Mouse (Mus musculus): ENCODE results near the gene Gan. TPM values are rescaled to one million over a fixed set of nuclear protein-coding genes. Genes with fewer than 3 reads are reported as not detected.

Gan gene
- polyA plus RNA-seq, 1 experiment from 2014 or later: 1.3 TPM

GRCm38 (mm10) chr8:117177236-117177635 is 19.3 kb downstream of the Gan start:
- Histone ChIP-seq H3K27me3 (no peaks in the 10 kb centered on the region), H3K4me3 (replicated peaks) (no peak overlapping the region), H3K9me3 (replicated peaks) (no peaks in the 10 kb centered on the region), H3K4me1 (replicated peaks) (peaks cover 6% of the 10 kb centered on the region), H3K4me2 (no peak overlapping the region), H3K9ac (no peak overlapping the region), H3K27ac (no peak overlapping the region), H3K36me3 (peaks cover 5% of the 10 kb centered on the region; the same call in 1 of the 2 replicates)
- ATAC-seq (ENCODE audit: low read depth) (no peak), DNase-seq (no peak)
- 84% methylated on average over 7 of the region's 7 CpGs for WGBS (ENCODE audit: insufficient replicate concordance)

DNA sequence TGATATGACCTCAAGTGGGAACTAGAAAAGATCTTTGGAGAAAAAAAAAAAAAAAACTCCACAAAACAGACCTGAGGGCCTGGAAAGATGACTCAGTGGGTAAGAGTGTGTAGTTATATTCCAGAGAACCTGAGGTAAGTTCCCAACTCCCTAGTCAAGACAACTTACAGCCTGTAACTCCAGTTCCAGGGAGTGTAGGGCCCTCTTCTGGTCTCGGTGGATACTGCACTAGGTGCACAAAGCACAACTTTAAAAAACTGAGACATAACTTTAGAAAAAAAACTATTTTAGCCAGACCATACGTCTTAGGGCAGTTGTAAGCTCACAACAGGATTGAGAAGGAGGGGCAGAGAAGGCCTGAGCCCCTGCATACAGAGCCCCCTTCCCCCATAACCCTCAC is 20.1 kb downstream of the Gan start:
- Histone ChIP-seq H3K27ac (no peak overlapping the region), H3K4me3 (replicated peaks) (no peak overlapping the region), H3K36me3 (peaks cover 5% of the 10 kb centered on the region; the same call in 1 of the 2 replicates), H3K4me2 (no peak overlapping the region), H3K27me3 (no peaks in the 10 kb centered on the region), H3K4me1 (replicated peaks) (no peaks in the 10 kb centered on the region; the same call in 1 of the 2 replicates), H3K9ac (no peak overlapping the region), H3K9me3 (replicated peaks) (no peaks in the 10 kb centered on the region)
- WGBS (ENCODE audit: insufficient replicate concordance): 71% methylated on average over 2 of the region's 2 CpGs
- no peak for ATAC-seq (ENCODE audit: low read depth)
- no peak for DNase-seq

DNA sequence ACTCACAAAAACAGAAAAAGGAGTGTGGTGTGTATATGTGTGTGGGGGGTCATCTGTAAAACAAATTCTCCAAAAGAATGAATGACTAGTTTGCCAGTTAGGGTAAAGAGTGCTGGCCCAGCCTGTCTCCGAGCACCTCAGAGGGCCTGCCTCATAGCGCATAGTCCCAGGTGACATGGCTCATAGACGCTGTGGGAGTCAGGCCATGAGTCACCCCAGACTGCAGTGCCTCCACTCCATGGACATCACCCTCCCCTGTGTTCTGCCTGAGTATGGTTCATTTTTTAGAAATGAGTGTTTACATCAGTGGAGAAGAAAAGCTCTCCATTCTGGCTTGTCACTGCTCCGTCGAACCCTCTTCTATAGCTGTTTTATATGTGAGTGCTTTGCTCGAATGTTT is 20.7 kb downstream of the Gan start:
- Histone ChIP-seq H3K27ac (no peak overlapping the region), H3K9ac (no peak overlapping the region), H3K4me1 (replicated peaks) (no peaks in the 10 kb centered on the region), H3K36me3 (peaks cover 8% of the 10 kb centered on the region; the same call in 1 of the 2 replicates), H3K9me3 (replicated peaks) (no peaks in the 10 kb centered on the region), H3K4me2 (no peak overlapping the region), H3K27me3 (no peaks in the 10 kb centered on the region), H3K4me3 (replicated peaks) (no peak overlapping the region)
- no peak for ATAC-seq (ENCODE audit: low read depth)
- DNase-seq: no peak
- WGBS (ENCODE audit: insufficient replicate concordance): 85% methylated on average over 6 of the region's 6 CpGs

DNA sequence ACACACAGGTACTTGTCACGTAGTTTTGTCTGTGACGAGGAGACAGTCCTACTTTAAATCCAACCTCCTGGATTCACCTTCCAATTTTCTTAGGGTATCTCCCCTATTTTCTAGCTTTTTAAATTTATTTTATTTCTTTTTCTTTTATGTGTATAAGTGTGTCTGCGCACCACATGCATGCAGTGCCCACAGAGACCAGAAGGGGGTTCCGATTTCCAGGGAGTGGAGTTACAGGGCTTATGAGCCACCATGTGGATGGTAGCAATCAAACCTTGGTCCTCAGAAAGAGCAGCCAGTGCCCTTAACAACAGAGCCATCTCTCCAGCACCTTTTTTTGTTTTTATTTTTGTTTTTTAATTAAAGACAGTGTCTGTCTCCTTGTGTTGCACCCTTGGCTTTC is 24.8 kb downstream of the Gan start:
- whole genome bisulfite sequencing (ENCODE audit: insufficient replicate concordance): 88% methylated on average over 4 of the region's 4 CpGs
- H3K27me3 ChIP-seq: no peaks in the 10 kb centered on the region
- H3K9me3 ChIP-seq (replicated peaks): no peaks in the 10 kb centered on the region
- H3K9ac ChIP-seq: no peak overlapping the region
- H3K4me3 ChIP-seq (replicated peaks): no peak overlapping the region
- no peaks in the 10 kb centered on the region for H3K4me1 ChIP-seq (replicated peaks)
- H3K4me2 ChIP-seq: no peak overlapping the region
- ATAC-seq (ENCODE audit: low read depth) (no peak), DNase-seq (no peak)
- H3K27ac ChIP-seq: no peak overlapping the region
- H3K36me3 ChIP-seq: peaks cover 22% of the 10 kb centered on the region

DNA sequence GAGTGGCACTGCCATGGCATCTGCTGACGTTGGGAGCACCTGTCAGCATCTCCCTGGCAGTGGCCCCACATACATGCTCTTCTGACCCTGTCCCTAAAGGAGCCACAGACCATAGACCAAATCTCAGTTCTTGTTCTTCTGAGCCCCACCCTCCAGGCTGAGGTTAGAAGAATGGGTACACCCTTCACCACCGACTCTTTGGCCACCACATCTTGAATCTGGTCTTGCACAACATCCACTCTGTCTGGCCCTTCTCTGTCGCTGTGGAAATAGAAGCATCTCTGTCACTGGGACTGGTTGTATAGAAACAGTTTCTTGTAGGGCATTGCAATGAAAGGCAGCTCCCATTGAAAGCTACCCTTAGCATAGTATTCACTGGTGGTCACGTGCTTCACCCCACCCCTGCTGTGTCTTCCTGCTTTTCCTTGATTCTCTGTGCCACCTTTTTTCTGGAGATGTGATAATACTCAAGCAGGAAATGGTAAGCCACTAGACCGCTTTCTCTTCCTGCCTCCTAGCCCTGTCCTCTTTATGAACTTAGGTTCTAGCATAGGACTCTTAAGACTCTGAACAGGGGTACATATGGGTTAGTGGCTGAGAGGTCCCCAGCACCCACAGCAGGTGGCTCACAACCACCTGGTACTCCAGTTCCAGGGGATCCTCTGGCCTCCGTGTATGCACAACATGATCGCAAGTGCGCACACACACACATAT is 25.9 kb downstream of the Gan start:
- no peaks in the 10 kb centered on the region for H3K9me3 ChIP-seq (replicated peaks)
- ATAC-seq (ENCODE audit: low read depth) (no peak), DNase-seq (no peak)
- H3K27me3 ChIP-seq: no peaks in the 10 kb centered on the region
- H3K9ac ChIP-seq: no peak overlapping the region
- H3K4me3 ChIP-seq (replicated peaks): no peak overlapping the region
- 77% methylated on average over 8 of the region's 8 CpGs for WGBS (ENCODE audit: insufficient replicate concordance)
- no peak overlapping the region for H3K4me2 ChIP-seq
- H3K36me3 ChIP-seq: peaks cover 33% of the 10 kb centered on the region
- no peaks in the 10 kb centered on the region for H3K4me1 ChIP-seq (replicated peaks)
- no peak overlapping the region for H3K27ac ChIP-seq

GRCm38 (mm10) chr8:117194355-117194754 is 36.4 kb downstream of the Gan start:
- no peak for DNase-seq
- Histone ChIP-seq H3K9ac (no peak overlapping the region), H3K27ac (no peak overlapping the region), H3K9me3 (replicated peaks) (no peaks in the 10 kb centered on the region), H3K4me2 (no peak overlapping the region), H3K4me1 (replicated peaks) (peaks cover 33% of the 10 kb centered on the region), H3K4me3 (replicated peaks) (no peak overlapping the region), H3K27me3 (no peaks in the 10 kb centered on the region), H3K36me3 (peaks cover 81% of the 10 kb centered on the region)
- 85% methylated on average over 4 of the region's 4 CpGs for WGBS (ENCODE audit: insufficient replicate concordance)
- no peak for ATAC-seq (ENCODE audit: low read depth)

- H3K4me1 ChIP-seq (replicated peaks): peaks cover 55% of the 10 kb centered on the region
- no peak overlapping the region for H3K4me3 ChIP-seq (replicated peaks)
- H3K27ac ChIP-seq: peak overlapping the region; percentile 100
- no peaks in the 10 kb centered on the region for H3K9me3 ChIP-seq (replicated peaks)
- no peak overlapping the region for H3K9ac ChIP-seq
- ATAC-seq (ENCODE audit: low read depth) (peak; percentile 61), DNase-seq (peak; percentile 72)
- H3K36me3 ChIP-seq: peaks cover 68% of the 10 kb centered on the region
- H3K4me2 ChIP-seq: peak overlapping the region; percentile 67; the same call in 1 of the 2 replicates
- 65% methylated on average over 4 of the region's 4 CpGs for WGBS (ENCODE audit: insufficient replicate concordance)
- no peaks in the 10 kb centered on the region for H3K27me3 ChIP-seq
These were observed 38.7 kb downstream of the Gan start for GRCm38 (mm10) chr8:117196593-117196992.

DNA sequence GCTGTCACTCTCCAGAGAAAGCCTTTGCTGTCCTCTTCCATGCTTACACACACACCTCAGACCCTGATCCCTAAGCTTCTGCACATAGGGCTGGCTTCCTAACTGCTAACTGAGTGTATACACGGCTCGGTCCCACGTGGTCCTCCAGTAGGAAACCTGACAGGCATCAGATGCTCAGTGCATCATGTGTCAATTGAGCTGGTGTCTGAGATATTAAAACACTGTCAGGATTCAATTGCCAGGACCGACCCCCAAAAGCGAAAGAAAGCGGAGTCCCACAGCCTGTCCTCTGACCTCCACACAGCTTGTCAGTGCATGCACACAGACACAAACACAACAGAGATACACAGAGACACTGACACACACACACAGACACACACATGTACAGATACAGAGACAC is 39.6 kb downstream of the Gan start:
- DNase-seq (no peak), ATAC-seq (ENCODE audit: low read depth) (no peak)
- H3K9me3 ChIP-seq (replicated peaks): no peaks in the 10 kb centered on the region
- WGBS (ENCODE audit: insufficient replicate concordance): 88% methylated on average over 6 of the region's 6 CpGs
- H3K4me1 ChIP-seq (replicated peaks): peaks cover 65% of the 10 kb centered on the region
- H3K27ac ChIP-seq: peak overlapping the region; percentile 100
- peak overlapping the region; percentile 75 for H3K9ac ChIP-seq
- H3K4me2 ChIP-seq: peak overlapping the region; percentile 67
- peaks cover 68% of the 10 kb centered on the region for H3K36me3 ChIP-seq
- no peaks in the 10 kb centered on the region for H3K27me3 ChIP-seq
- H3K4me3 ChIP-seq (replicated peaks): peak overlapping the region; percentile 40

GRCm38 (mm10) chr8:117198141-117198935 is 40.4 kb downstream of the Gan start:
- H3K4me2 ChIP-seq: peak overlapping the region; percentile 67
- peaks cover 65% of the 10 kb centered on the region for H3K36me3 ChIP-seq
- 19% methylated on average over 20 of the region's 20 CpGs for WGBS (ENCODE audit: insufficient replicate concordance)
- H3K4me1 ChIP-seq (replicated peaks): peaks cover 70% of the 10 kb centered on the region
- H3K4me3 ChIP-seq (replicated peaks): peak overlapping the region; percentile 40
- ATAC-seq (ENCODE audit: low read depth) (peak; percentile 76), DNase-seq (peak; percentile 81)
- peak overlapping the region; percentile 100 for H3K27ac ChIP-seq
- no peaks in the 10 kb centered on the region for H3K27me3 ChIP-seq
- no peaks in the 10 kb centered on the region for H3K9me3 ChIP-seq (replicated peaks)
- peak overlapping the region; percentile 75 for H3K9ac ChIP-seq

GRCm38 (mm10) chr8:117199658-117200057 is 41.7 kb downstream of the Gan start:
- Histone ChIP-seq H3K4me3 (replicated peaks) (peak overlapping the region; percentile 50), H3K4me2 (peak overlapping the region; percentile 67), H3K27ac (peak overlapping the region; percentile 100), H3K9me3 (replicated peaks) (no peaks in the 10 kb centered on the region), H3K4me1 (replicated peaks) (peaks cover 70% of the 10 kb centered on the region), H3K36me3 (peaks cover 65% of the 10 kb centered on the region), H3K9ac (peak overlapping the region; percentile 75), H3K27me3 (no peaks in the 10 kb centered on the region)
- 76% methylated on average over 6 of the region's 6 CpGs for WGBS (ENCODE audit: insufficient replicate concordance)
- ATAC-seq (ENCODE audit: low read depth) (no peak), DNase-seq (no peak)

DNA sequence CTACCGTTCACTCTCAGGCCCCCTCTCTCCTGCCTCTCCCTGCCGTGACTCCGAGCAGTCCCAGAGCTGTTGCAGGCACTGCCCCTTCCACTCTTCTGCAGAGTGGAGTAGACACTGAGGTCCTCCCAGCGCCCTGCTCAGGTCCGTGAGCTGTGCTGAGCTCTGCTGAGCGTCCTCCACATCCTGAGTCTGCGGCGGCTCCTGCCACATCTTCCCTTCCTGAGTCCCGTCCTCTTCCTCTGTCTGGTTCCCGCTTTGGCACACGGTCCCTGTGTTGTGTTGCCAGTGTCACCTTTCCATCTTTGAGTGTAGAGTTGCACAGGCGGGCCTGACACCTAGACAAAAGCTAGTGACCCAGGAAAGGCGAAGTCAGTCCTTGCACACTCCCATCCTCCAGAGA is 42.4 kb downstream of the Gan start:
- Histone ChIP-seq H3K36me3 (peaks cover 63% of the 10 kb centered on the region), H3K9me3 (replicated peaks) (no peaks in the 10 kb centered on the region), H3K4me2 (peak overlapping the region; percentile 67), H3K4me1 (replicated peaks) (peaks cover 70% of the 10 kb centered on the region), H3K27ac (peak overlapping the region; percentile 100), H3K27me3 (no peaks in the 10 kb centered on the region), H3K4me3 (replicated peaks) (peak overlapping the region; percentile 50), H3K9ac (peak overlapping the region; percentile 75)
- WGBS (ENCODE audit: insufficient replicate concordance): 66% methylated on average over 13 of the region's 13 CpGs
- ATAC-seq (ENCODE audit: low read depth) (no peak), DNase-seq (peak; percentile 15)

All from liver, embryonic 13.5 days (tissue).